Mouse (Mus musculus): ENCODE measurements around the gene Hist1h4c. TPM values are rescaled to one million over a fixed set of nuclear protein-coding genes. Genes with fewer than 3 reads are reported as not detected.
A peak's percentile ranks its signal among the peaks of the same experiment; 100 is the strongest.

The Hist1h4c gene
- polyA plus RNA-seq, 1 experiment from 2014 or later = 6.4 TPM

GRCm38 (mm10) chr13:23743215-23743614 lies 45.0 kb upstream of the Hist1h4c start:
- Histone ChIP-seq H3K4me3 (ENCODE audit: low read depth, low read length) (no peak overlapping the region), H3K27ac (ENCODE audit: low read depth, low read length) (no peak overlapping the region), H3K27me3 (ENCODE audit: control insufficient read depth, insufficient read depth, low read length) (no peaks in the 10 kb centered on the region), H3K9me3 (ENCODE audit: control insufficient read depth, low read length) (no peaks in the 10 kb centered on the region), H3K9ac (ENCODE audit: low read length) (no peak overlapping the region), H3K36me3 (ENCODE audit: control insufficient read depth, insufficient read depth, low read length) (no peaks in the 10 kb centered on the region), H3K4me1 (ENCODE audit: control insufficient read depth, insufficient read depth, low read length) (peaks cover 17% of the 10 kb centered on the region), H3K4me2 (no peak overlapping the region)
- DNase-seq (ENCODE audit: low spot score, missing footprints) (peak; percentile 88), ATAC-seq (ENCODE audit: low FRiP score) (no peak)
- 83% methylated on average over 5 of the region's 5 CpGs for WGBS

GRCm38 (mm10) chr13:23742007-23742406 lies 43.8 kb upstream of the Hist1h4c start:
- Histone ChIP-seq H3K27ac (ENCODE audit: low read depth, low read length) (no peak overlapping the region), H3K27me3 (ENCODE audit: control insufficient read depth, insufficient read depth, low read length) (no peaks in the 10 kb centered on the region), H3K4me2 (no peak overlapping the region), H3K9ac (ENCODE audit: low read length) (no peak overlapping the region), H3K4me1 (ENCODE audit: control insufficient read depth, insufficient read depth, low read length) (peaks cover 13% of the 10 kb centered on the region), H3K9me3 (ENCODE audit: control insufficient read depth, low read length) (no peaks in the 10 kb centered on the region), H3K36me3 (ENCODE audit: control insufficient read depth, insufficient read depth, low read length) (no peaks in the 10 kb centered on the region), H3K4me3 (ENCODE audit: low read depth, low read length) (no peak overlapping the region)
- DNase-seq (ENCODE audit: low spot score, missing footprints) = no peak
- ATAC-seq (ENCODE audit: low FRiP score) = no peak

- Histone ChIP-seq H3K4me3 (ENCODE audit: low read depth, low read length) (no peak overlapping the region), H3K27ac (ENCODE audit: low read depth, low read length) (no peak overlapping the region)
- ATAC-seq (ENCODE audit: low FRiP score) = no peak
Measured at GRCm38 (mm10) chr13:23740910-23741309, 42.7 kb upstream of the Hist1h4c start.

GRCm38 (mm10) chr13:23740256-23740840 lies 42.1 kb upstream of the Hist1h4c start:
- H3K36me3 ChIP-seq (ENCODE audit: control insufficient read depth, insufficient read depth, low read length) = no peaks in the 10 kb centered on the region
- peak overlapping the region; percentile 93 for H3K4me2 ChIP-seq
- no peaks in the 10 kb centered on the region for H3K27me3 ChIP-seq (ENCODE audit: control insufficient read depth, insufficient read depth, low read length)
- no peaks in the 10 kb centered on the region for H3K9me3 ChIP-seq (ENCODE audit: control insufficient read depth, low read length)
- ATAC-seq (ENCODE audit: low FRiP score) (no peak), DNase-seq (ENCODE audit: low spot score, missing footprints) (peak; percentile 90)
- peaks cover 13% of the 10 kb centered on the region for H3K4me1 ChIP-seq (ENCODE audit: control insufficient read depth, insufficient read depth, low read length)
- peak overlapping the region; percentile 81 for H3K9ac ChIP-seq (ENCODE audit: low read length)
- 36% methylated on average over 13 of the region's 13 CpGs for WGBS
- H3K27ac ChIP-seq (ENCODE audit: low read depth, low read length) = peak overlapping the region; percentile 98
- H3K4me3 ChIP-seq (ENCODE audit: low read depth, low read length) = peak overlapping the region; percentile 52

More at GRCm38 (mm10) chr13:23740910-23741309, 42.7 kb upstream of the Hist1h4c start:
- peak overlapping the region; percentile 93; the same call in 1 of the 2 replicates for H3K4me2 ChIP-seq
- peaks cover 13% of the 10 kb centered on the region for H3K4me1 ChIP-seq (ENCODE audit: control insufficient read depth, insufficient read depth, low read length)
- H3K36me3 ChIP-seq (ENCODE audit: control insufficient read depth, insufficient read depth, low read length) = no peaks in the 10 kb centered on the region
- 61% methylated on average over 5 of the region's 5 CpGs for WGBS
- H3K9ac ChIP-seq (ENCODE audit: low read length) = no peak overlapping the region
- DNase-seq (ENCODE audit: low spot score, missing footprints) = no peak
- H3K9me3 ChIP-seq (ENCODE audit: control insufficient read depth, low read length) = no peaks in the 10 kb centered on the region
- no peaks in the 10 kb centered on the region for H3K27me3 ChIP-seq (ENCODE audit: control insufficient read depth, insufficient read depth, low read length)

GRCm38 (mm10) chr13:23739922-23740252 lies 41.6 kb upstream of the Hist1h4c start:
- peak overlapping the region; percentile 93 for H3K4me2 ChIP-seq
- ATAC-seq (ENCODE audit: low FRiP score) (no peak), DNase-seq (ENCODE audit: low spot score, missing footprints) (no peak)
- WGBS = 1% methylated on average over 14 of the region's 14 CpGs
- no peaks in the 10 kb centered on the region for H3K9me3 ChIP-seq (ENCODE audit: control insufficient read depth, low read length)
- no peaks in the 10 kb centered on the region for H3K36me3 ChIP-seq (ENCODE audit: control insufficient read depth, insufficient read depth, low read length)
- H3K4me3 ChIP-seq (ENCODE audit: low read depth, low read length) = peak overlapping the region; percentile 52
- peak overlapping the region; percentile 98 for H3K27ac ChIP-seq (ENCODE audit: low read depth, low read length)
- peaks cover 13% of the 10 kb centered on the region for H3K4me1 ChIP-seq (ENCODE audit: control insufficient read depth, insufficient read depth, low read length)
- H3K27me3 ChIP-seq (ENCODE audit: control insufficient read depth, insufficient read depth, low read length) = no peaks in the 10 kb centered on the region
- peak overlapping the region; percentile 81 for H3K9ac ChIP-seq (ENCODE audit: low read length)

- Histone ChIP-seq H3K9me3 (ENCODE audit: control insufficient read depth, low read length) (no peaks in the 10 kb centered on the region), H3K9ac (ENCODE audit: low read length) (peak overlapping the region; percentile 81), H3K4me1 (ENCODE audit: control insufficient read depth, insufficient read depth, low read length) (peaks cover 13% of the 10 kb centered on the region), H3K27me3 (ENCODE audit: control insufficient read depth, insufficient read depth, low read length) (no peaks in the 10 kb centered on the region), H3K4me3 (ENCODE audit: low read depth, low read length) (peak overlapping the region; percentile 52), H3K36me3 (ENCODE audit: control insufficient read depth, insufficient read depth, low read length) (no peaks in the 10 kb centered on the region), H3K27ac (ENCODE audit: low read depth, low read length) (peak overlapping the region; percentile 98), H3K4me2 (peak overlapping the region; percentile 93)
- DNase-seq (ENCODE audit: low spot score, missing footprints) (peak; percentile 98), ATAC-seq (ENCODE audit: low FRiP score) (peak; percentile 85)
- under 1% methylated on average over 39 of the region's 39 CpGs for WGBS
Measured at GRCm38 (mm10) chr13:23739069-23739921, 41.0 kb upstream of the Hist1h4c start.

- Histone ChIP-seq H3K9ac (ENCODE audit: low read length) (peak within 1 kb of the TSS; percentile 81), H3K27ac (ENCODE audit: low read depth, low read length) (peak within 1 kb of the TSS; percentile 98), H3K4me3 (ENCODE audit: low read depth, low read length) (peak within 1 kb of the TSS; percentile 52), H3K36me3 (ENCODE audit: control insufficient read depth, insufficient read depth, low read length) (no peaks in the 10 kb centered on the region), H3K4me2 (peak within 1 kb of the TSS; percentile 93), H3K27me3 (ENCODE audit: control insufficient read depth, insufficient read depth, low read length) (no peaks in the 10 kb centered on the region), H3K4me1 (ENCODE audit: control insufficient read depth, insufficient read depth, low read length) (peaks cover 13% of the 10 kb centered on the region), H3K9me3 (ENCODE audit: control insufficient read depth, low read length) (no peaks in the 10 kb centered on the region)
- DNase-seq (ENCODE audit: low spot score, missing footprints) (peak; percentile 99), ATAC-seq (ENCODE audit: low FRiP score) (peak; percentile 96)
- WGBS = 0% methylated on average over 32 of the region's 38 CpGs
Measured at GRCm38 (mm10) chr13:23738677-23739068, 40.4 kb upstream of the Hist1h4c start, which contains the start of gene Hist1h1c. Gene Hist1h1c, plus strand, starts transcription at chr13:23738808.

GRCm38 (mm10) chr13:23738041-23738440 lies 39.8 kb upstream of the Hist1h4c start:
- Histone ChIP-seq H3K9ac (ENCODE audit: low read length) (peak overlapping the region; percentile 81), H3K36me3 (ENCODE audit: control insufficient read depth, insufficient read depth, low read length) (no peaks in the 10 kb centered on the region), H3K4me2 (peak overlapping the region; percentile 93), H3K4me3 (ENCODE audit: low read depth, low read length) (peak overlapping the region; percentile 52; the same call in 1 of the 2 replicates), H3K27me3 (ENCODE audit: control insufficient read depth, insufficient read depth, low read length) (no peaks in the 10 kb centered on the region), H3K27ac (ENCODE audit: low read depth, low read length) (peak overlapping the region; percentile 98; the same call in 1 of the 2 replicates), H3K9me3 (ENCODE audit: control insufficient read depth, low read length) (no peaks in the 10 kb centered on the region), H3K4me1 (ENCODE audit: control insufficient read depth, insufficient read depth, low read length) (peaks cover 13% of the 10 kb centered on the region)
- DNase-seq (ENCODE audit: low spot score, missing footprints) = no peak
- no peak for ATAC-seq (ENCODE audit: low FRiP score)
- WGBS = 22% methylated on average over 4 of the region's 4 CpGs

GRCm38 (mm10) chr13:23737091-23737490 lies 38.8 kb upstream of the Hist1h4c start:
- H3K9ac ChIP-seq (ENCODE audit: low read length) = no peak overlapping the region
- 66% methylated on average over 5 of the region's 5 CpGs for whole genome bisulfite sequencing
- H3K4me2 ChIP-seq = no peak overlapping the region
- DNase-seq (ENCODE audit: low spot score, missing footprints) = no peak
- H3K27me3 ChIP-seq (ENCODE audit: control insufficient read depth, insufficient read depth, low read length) = no peaks in the 10 kb centered on the region
- no peaks in the 10 kb centered on the region for H3K9me3 ChIP-seq (ENCODE audit: control insufficient read depth, low read length)
- no peaks in the 10 kb centered on the region for H3K36me3 ChIP-seq (ENCODE audit: control insufficient read depth, insufficient read depth, low read length)
- H3K4me3 ChIP-seq (ENCODE audit: low read depth, low read length) = no peak overlapping the region
- H3K27ac ChIP-seq (ENCODE audit: low read depth, low read length) = no peak overlapping the region
- ATAC-seq (ENCODE audit: low FRiP score) = no peak
- H3K4me1 ChIP-seq (ENCODE audit: control insufficient read depth, insufficient read depth, low read length) = peaks cover 13% of the 10 kb centered on the region
